Mouse (Mus musculus): ENCODE measurements around the gene Cebpb.

DNA sequence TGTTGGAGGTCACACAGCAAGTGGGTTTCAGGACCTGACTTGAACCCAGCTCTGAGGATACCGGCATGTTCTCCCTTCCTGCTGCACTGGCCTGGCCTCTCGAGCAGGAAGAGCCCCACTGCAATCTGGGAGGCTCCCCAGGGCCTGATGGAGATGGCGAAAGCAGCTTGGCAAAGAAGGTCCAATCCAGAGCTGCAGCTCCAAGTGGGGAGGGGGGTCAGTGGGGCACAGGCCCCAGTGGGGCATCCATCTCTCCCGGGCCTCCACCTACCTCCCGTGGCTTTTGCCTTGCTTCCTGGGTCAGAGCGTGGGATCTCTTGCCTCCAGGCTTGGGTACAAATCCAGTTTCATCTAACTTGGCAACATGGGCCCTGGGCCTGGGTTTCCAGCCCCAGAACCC lies 13.4 kb downstream of the Cebpb start:
- TF ChIP-seq CTCF (IDR thresholded peaks at IDR 0.05; ENCODE audit: low read depth, low read length) (no peak), POLR2A (IDR thresholded peaks at IDR 0.05; ENCODE audit: borderline replicate concordance, low read depth, low read length) (no peak)
